Mouse (Mus musculus) T-cell, adult 2 months (primary cell): ENCODE measurements around the gene Trim10.
"Not testable (repeated sequence)": the region's sequence is repeated elsewhere in the genome, so short reads cannot be mapped to it uniquely, and the experiment has no call there.

Experiments used
- DNase-seq: peaks from one replicate; pipeline ENCODE4 v3.0.0; 2022; ENCODE audit warnings: low spot score

The Trim10 gene

GRCm38 (mm10) chr17:36858181-36858580, 11.2 kb upstream of the Trim10 start:
- no peak for DNase-seq

- DNase-seq, result no peak
These were observed 7.7 kb upstream of the Trim10 start for GRCm38 (mm10) chr17:36861680-36862079.

- no peak for DNase-seq
These were observed 2.5 kb upstream of the Trim10 start, which contains the start of gene Trim15 for GRCm38 (mm10) chr17:36866719-36867527. Gene Trim15, minus strand, starts transcription at chr17:36867210.

- DNase-seq, result no peak
These were observed 538 bp upstream of the Trim10 start for GRCm38 (mm10) chr17:36868836-36869235.

GRCm38 (mm10) chr17:36869955-36870810, 809 bp downstream of the Trim10 start:
- DNase-seq, result no peak

- no peak for DNase-seq
These were observed 5.3 kb downstream of the Trim10 start for GRCm38 (mm10) chr17:36874636-36875035.

GRCm38 (mm10) chr17:36883350-36883749, 14.0 kb downstream of the Trim10 start:
- no peak for DNase-seq

- DNase-seq, result no peak
These were observed 15.9 kb downstream of the Trim10 start for GRCm38 (mm10) chr17:36885132-36885790.

GRCm38 (mm10) chr17:36890073-36890903, 20.9 kb downstream of the Trim10 start, which contains the start of gene Trim40:
Gene Trim40, minus strand, starts transcription at chr17:36890123.
- DNase-seq, result no peak

- DNase-seq, result not testable (repeated sequence)
These were observed 22.1 kb downstream of the Trim10 start for GRCm38 (mm10) chr17:36891496-36891895.

GRCm38 (mm10) chr17:36892362-36892761, 23.0 kb downstream of the Trim10 start:
- peak; percentile 19 for DNase-seq

GRCm38 (mm10) chr17:36893387-36893786, 24.0 kb downstream of the Trim10 start:
- no peak for DNase-seq

GRCm38 (mm10) chr17:36896583-36896982, 27.2 kb downstream of the Trim10 start:
- DNase-seq, result no peak

- no peak for DNase-seq
These were observed 27.7 kb downstream of the Trim10 start for GRCm38 (mm10) chr17:36897065-36897464.

- DNase-seq, result no peak
These were observed 28.3 kb downstream of the Trim10 start, which contains the start of gene Trim31 for GRCm38 (mm10) chr17:36897552-36898205. Gene Trim31, plus strand, starts transcription at chr17:36898118.

- DNase-seq, result no peak
These were observed 30.0 kb downstream of the Trim10 start for GRCm38 (mm10) chr17:36899376-36899775.

GRCm38 (mm10) chr17:36900001-36900400, 30.6 kb downstream of the Trim10 start:
- DNase-seq, result no peak

- no peak for DNase-seq
These were observed 31.3 kb downstream of the Trim10 start for GRCm38 (mm10) chr17:36900691-36901090.

- no peak for DNase-seq
These were observed 34.3 kb downstream of the Trim10 start for GRCm38 (mm10) chr17:36903651-36904050.

GRCm38 (mm10) chr17:36908235-36908634, 38.9 kb downstream of the Trim10 start:
- DNase-seq, result no peak

- DNase-seq, result no peak
These were observed 40.4 kb downstream of the Trim10 start for GRCm38 (mm10) chr17:36909802-36910201.
